In the genomic region with DNA sequence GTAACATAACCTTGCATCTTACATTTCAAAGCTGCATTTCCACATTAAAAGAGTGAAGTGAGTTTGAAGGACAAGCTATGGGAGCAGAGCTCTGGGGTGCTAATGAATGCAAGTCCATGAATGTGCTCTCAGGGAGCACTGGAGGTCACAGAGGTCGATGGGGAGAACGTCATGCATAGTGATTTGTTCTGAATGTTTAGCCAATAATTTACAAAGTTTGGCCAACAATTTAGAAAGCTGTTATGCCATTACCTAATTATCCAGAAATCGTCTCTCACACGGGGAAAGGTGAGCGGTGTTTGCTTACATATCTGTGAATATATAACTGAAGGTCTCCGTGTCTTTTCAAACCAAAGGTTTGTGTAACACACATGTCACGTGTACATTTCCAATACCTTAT, we compare ENCODE assay signal across 13 mouse cellular contexts. TPM values are rescaled to one million over a fixed set of nuclear protein-coding genes. Genes with fewer than 3 reads are reported as not detected.
"Had no signal": no experiment of that assay in that cellular context is flagged by ENCODE, and none has a peak within 500 bp of the region (broad histone marks: within the 10 kb centered on the region; RNA-seq: fewer than 3 reads in every experiment).

No protein-coding gene starts in this region.

- H3K9me3 ChIP-seq: intestine, embryonic 15.5 days; limb, embryonic 15.5 days; liver, embryonic 15.5 days; midbrain, embryonic 10.5 days; neural tube, embryonic 15.5 days had no signal

- H3K4me2 ChIP-seq: intestine, embryonic 15.5 days; limb, embryonic 15.5 days; liver, embryonic 15.5 days; lung, embryonic 14.5 days; neural tube, embryonic 15.5 days had no signal

- H3K9ac ChIP-seq: intestine, embryonic 15.5 days; limb, embryonic 15.5 days; liver, embryonic 15.5 days; lung, embryonic 14.5 days; neural tube, embryonic 15.5 days had no signal

- H3K4me1 ChIP-seq: intestine, embryonic 15.5 days; liver, embryonic 15.5 days had no signal

- H3K27ac ChIP-seq: intestine, embryonic 15.5 days; left cerebral cortex, adult 2 months; limb, embryonic 15.5 days; liver, embryonic 15.5 days; midbrain, embryonic 10.5 days; neural tube, embryonic 15.5 days; stomach, postnatal 0 days had no signal

- H3K27me3 ChIP-seq: intestine, embryonic 15.5 days; limb, embryonic 15.5 days; liver, embryonic 15.5 days; neural tube, embryonic 15.5 days had no signal

- H3K36me3 ChIP-seq: intestine, embryonic 15.5 days; limb, embryonic 15.5 days; liver, embryonic 15.5 days; midbrain, embryonic 10.5 days; neural tube, embryonic 15.5 days had no signal

- DNase-seq: lung, embryonic 14.5 days; lung, postnatal 10 days; lung, postnatal 4 days; midbrain, embryonic 14.5 days; thymus, postnatal 4 days had no signal

- H3K4me3 ChIP-seq: intestine, embryonic 15.5 days; left cerebral cortex, adult 2 months; limb, embryonic 15.5 days; liver, embryonic 15.5 days; midbrain, embryonic 10.5 days; myocyte; neural tube, embryonic 15.5 days had no signal

- ATAC-seq: intestine, embryonic 15.5 days had no signal

RNA-seq across cellular contexts. Expression of gene Fhit, which starts 2.8 kb away (rescaled TPM):
- polyA plus RNA-seq: myocyte had no signal
